Mouse (Mus musculus) forebrain, embryonic 14.5 days (tissue): Measurements from ENCODE around the gene Gm10382. TPM values are rescaled to one million over a fixed set of nuclear protein-coding genes. Genes with fewer than 3 reads are reported as not detected.
A peak's percentile ranks its signal among the peaks of the same experiment; 100 is the strongest.

Experiments
- ATAC-seq: fragments of 200-750 bp; cut with Nextera tagmentation; 2 replicates; pipeline ENCODE4 v1.8.0; 2017; ENCODE audit warnings: mild to moderate bottlenecking, moderate library complexity
- DNase-seq: peaks from one replicate; pipeline ENCODE4 v3.0.0-alpha.2; 2015; ENCODE audit warnings: low spot score
- H3K27ac ChIP-seq: fragments of 300-500 bp; sonication (generic); 2 replicates; pipeline ENCODE4 v1.5.1; 2014; ENCODE audit warnings: low read depth, mild to moderate bottlenecking, control low read depth, low read length, moderate library complexity
- H3K27me3 ChIP-seq: fragments of 300-500 bp; sonication (generic); replicated peaks from 2 replicates; pipeline ENCODE4 v1.6.1; 2014; ENCODE audit warnings: low read length, control low read depth, mixed read lengths; ENCODE audit not compliant: control insufficient read depth, insufficient read depth
- H3K36me3 ChIP-seq: fragments of 300-500 bp; sonication (generic); 2 replicates; pipeline ENCODE4 v1.6.1; 2014; ENCODE audit warnings: low read length, control low read depth; ENCODE audit not compliant: control insufficient read depth, insufficient read depth
- H3K4me1 ChIP-seq: fragments of 300-500 bp; sonication (generic); 2 replicates; pipeline ENCODE4 v1.6.1; 2014; ENCODE audit warnings: antibody characterized with exemption, low read length, control low read depth; ENCODE audit not compliant: control insufficient read depth, insufficient read depth
- H3K4me2 ChIP-seq: fragments of 300-500 bp; sonication (generic); 2 replicates; pipeline ENCODE4 v1.6.1; 2014; ENCODE audit warnings: mild to moderate bottlenecking, control low read depth, low read length
- H3K4me3 ChIP-seq: fragments of 300-500 bp; sonication (generic); 2 replicates; pipeline ENCODE4 v1.5.1; 2014; ENCODE audit warnings: low read depth, low read length, control low read depth
- H3K9ac ChIP-seq: fragments of 300-500 bp; sonication (generic); 2 replicates; pipeline ENCODE4 v1.6.1; 2014; ENCODE audit warnings: mild to moderate bottlenecking, low read length, control low read depth, moderate library complexity
- H3K9me3 ChIP-seq: fragments of 300-500 bp; sonication (generic); replicated peaks from 2 replicates; pipeline ENCODE4 v1.6.1; 2016; ENCODE audit warnings: low read length, control low read depth, mixed read lengths; ENCODE audit not compliant: control insufficient read depth
- WGBS: fragments of 180-500 bp; shearing (Covaris S2); extraction: QIAGEN DNeasy Blood & Tissue Kit; methylation state at CpG from one replicate; pipeline ENCODE4 v1.1.7; 2014; 5-methylcytosine and 5-hydroxymethylcytosine counted together
- polyA plus RNA-seq: library from polyadenylated mRNA; unstranded; fragments of >200 nt; fragmentation: Nextera tagmentation; extraction: Ambion mirVana; gene quantifications from 2 replicates; pipeline ENCODE4 v1.2.1, GENCODE M21; 2014

The Gm10382 gene
- polyA plus RNA-seq, 1 experiment from 2014 or later = 0.33 TPM

DNA sequence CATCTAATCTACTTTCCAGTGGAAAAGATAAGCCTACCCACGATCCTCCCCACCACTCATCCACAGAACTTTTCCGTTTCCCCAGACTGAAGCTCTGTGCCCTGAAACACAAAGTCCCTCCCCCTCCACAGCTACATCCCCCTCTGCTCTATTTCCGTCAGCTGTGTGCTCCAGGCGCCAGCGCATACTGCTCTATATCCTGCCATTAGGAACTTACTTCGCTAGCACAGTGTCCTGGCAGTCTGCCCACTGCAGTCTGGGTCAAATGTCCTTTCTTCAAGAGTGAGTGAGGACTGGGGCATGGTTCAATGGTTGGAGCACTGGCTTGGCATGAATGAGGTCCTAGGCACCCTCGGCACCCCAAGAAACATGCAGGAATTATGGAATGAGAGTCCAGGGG is 25.2 kb upstream of the Gm10382 start:
- no peaks in the 10 kb centered on the region for H3K36me3 ChIP-seq
- no peaks in the 10 kb centered on the region for H3K9me3 ChIP-seq
- H3K27ac ChIP-seq = no peak overlapping the region
- ATAC-seq (no peak), DNase-seq (no peak)
- no peak overlapping the region for H3K4me2 ChIP-seq
- H3K4me1 ChIP-seq = no peaks in the 10 kb centered on the region
- no peak overlapping the region for H3K4me3 ChIP-seq
- 86% methylated on average over 7 of the region's 7 CpGs for WGBS
- H3K9ac ChIP-seq = no peak overlapping the region
- H3K27me3 ChIP-seq = no peaks in the 10 kb centered on the region

DNA sequence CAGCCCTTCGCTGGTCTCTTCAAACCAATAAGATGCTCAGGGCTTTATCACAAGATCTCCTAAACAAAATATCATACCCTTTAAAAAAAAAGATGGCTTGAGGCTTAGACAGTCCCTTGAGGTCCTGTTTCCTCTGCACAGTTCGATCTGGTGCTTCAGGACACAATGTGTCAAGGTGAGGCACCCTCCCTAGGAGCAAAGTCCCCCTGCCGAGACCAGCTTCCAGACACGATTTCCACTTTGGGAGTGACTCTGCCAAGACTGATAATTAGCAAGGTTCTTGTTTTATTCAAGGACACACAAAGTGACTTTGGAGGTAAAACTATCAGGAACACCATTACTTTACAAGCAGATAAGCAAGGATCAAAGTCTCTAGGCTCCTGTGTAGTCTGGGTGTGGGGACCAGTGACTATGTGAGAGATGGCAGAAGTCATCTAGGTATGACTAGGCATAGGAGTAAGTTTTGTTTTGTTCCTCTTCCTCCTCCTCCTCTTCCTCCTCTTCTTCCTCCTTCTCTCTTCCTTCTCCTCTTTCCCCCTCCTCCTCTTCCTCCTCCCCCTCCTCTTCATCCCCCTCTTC is 24.2 kb upstream of the Gm10382 start:
- ATAC-seq (no peak), DNase-seq (no peak)
- H3K4me3 ChIP-seq = no peak overlapping the region
- 66% methylated on average over 4 of the region's 4 CpGs for WGBS
- no peak overlapping the region for H3K4me2 ChIP-seq
- H3K9ac ChIP-seq = no peak overlapping the region
- H3K9me3 ChIP-seq = no peaks in the 10 kb centered on the region
- H3K27me3 ChIP-seq = no peaks in the 10 kb centered on the region
- H3K4me1 ChIP-seq = no peaks in the 10 kb centered on the region
- H3K27ac ChIP-seq = no peak overlapping the region
- no peaks in the 10 kb centered on the region for H3K36me3 ChIP-seq

DNA sequence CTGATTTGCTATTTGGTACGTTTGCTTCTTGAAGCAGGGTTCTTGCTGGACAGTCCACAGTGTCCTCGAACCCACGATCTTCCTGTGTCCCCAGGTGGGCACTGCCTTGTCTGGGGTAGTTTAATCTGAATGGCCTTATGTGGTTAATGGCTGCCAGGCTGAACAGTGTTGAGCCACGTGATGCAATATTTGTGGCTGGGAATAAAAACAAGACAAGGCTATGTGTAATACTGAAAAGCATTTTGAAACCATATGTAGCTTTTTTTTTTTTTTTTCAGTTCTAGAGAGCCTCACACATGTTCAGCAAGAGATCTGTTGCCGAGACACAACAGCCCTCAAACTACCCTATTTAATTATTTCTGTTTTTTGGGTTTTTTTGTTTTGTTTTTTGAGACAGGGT is 21.0 kb upstream of the Gm10382 start:
- Histone ChIP-seq H3K4me3 (no peak overlapping the region), H3K36me3 (no peaks in the 10 kb centered on the region), H3K27ac (no peak overlapping the region), H3K9ac (no peak overlapping the region), H3K27me3 (no peaks in the 10 kb centered on the region), H3K4me1 (no peaks in the 10 kb centered on the region), H3K4me2 (no peak overlapping the region), H3K9me3 (no peaks in the 10 kb centered on the region)
- no peak for DNase-seq
- 71% methylated on average over 5 of the region's 5 CpGs for WGBS
- ATAC-seq = no peak

- ATAC-seq = peak; percentile 23; the same call in 1 of the 2 replicates
- 2% methylated on average over 4 of the region's 4 CpGs for WGBS
- peak; percentile 83 for DNase-seq
- Histone ChIP-seq H3K36me3 (no peaks in the 10 kb centered on the region), H3K4me2 (no peak overlapping the region), H3K4me1 (no peaks in the 10 kb centered on the region), H3K4me3 (no peak overlapping the region), H3K27ac (no peak overlapping the region), H3K9me3 (no peaks in the 10 kb centered on the region), H3K27me3 (no peaks in the 10 kb centered on the region), H3K9ac (no peak overlapping the region)
Observed at GRCm38 (mm10) chr5:125368568-125368967, 20.6 kb upstream of the Gm10382 start.

DNA sequence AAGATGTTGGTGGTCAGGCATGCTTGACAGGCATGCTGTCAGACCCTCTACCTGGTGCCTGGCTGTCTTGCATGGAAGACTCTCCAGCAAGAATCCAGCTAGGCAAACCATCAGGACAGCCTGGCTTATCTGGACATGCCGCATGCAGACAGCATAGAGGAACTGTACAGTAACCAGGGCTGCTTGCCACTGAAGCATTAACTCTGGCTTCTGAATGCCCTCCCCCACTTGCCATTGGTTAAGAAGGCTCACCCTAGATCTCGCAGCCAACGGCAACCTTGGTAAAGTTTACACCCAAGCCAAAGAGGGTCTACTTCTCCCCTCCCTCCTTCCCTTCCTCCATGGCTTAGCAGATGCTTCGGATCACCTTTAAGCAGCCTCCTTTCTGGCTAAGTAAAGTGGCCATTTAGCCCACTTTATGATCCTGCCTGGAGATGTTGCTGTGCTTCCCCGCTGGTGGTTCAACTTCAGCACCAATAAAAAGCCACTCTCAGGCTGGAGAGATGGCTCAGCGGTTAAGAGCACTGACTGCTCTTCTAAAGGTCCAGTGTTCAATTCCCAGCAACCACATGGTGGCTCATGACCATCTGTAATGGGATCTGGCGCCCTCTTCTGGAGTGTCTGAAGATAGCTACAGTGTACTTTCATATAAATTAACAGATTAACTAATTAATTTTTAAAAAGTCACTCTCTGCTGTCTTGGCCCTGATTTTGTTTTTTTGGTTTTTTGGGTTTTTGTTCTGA is 18.0 kb upstream of the Gm10382 start:
- Histone ChIP-seq H3K9me3 (no peaks in the 10 kb centered on the region), H3K4me3 (no peak overlapping the region), H3K27ac (no peak overlapping the region), H3K9ac (no peak overlapping the region), H3K27me3 (no peaks in the 10 kb centered on the region), H3K36me3 (no peaks in the 10 kb centered on the region), H3K4me1 (no peaks in the 10 kb centered on the region), H3K4me2 (no peak overlapping the region)
- WGBS = 77% methylated on average over 7 of the region's 7 CpGs
- DNase-seq (no peak), ATAC-seq (no peak)

DNA sequence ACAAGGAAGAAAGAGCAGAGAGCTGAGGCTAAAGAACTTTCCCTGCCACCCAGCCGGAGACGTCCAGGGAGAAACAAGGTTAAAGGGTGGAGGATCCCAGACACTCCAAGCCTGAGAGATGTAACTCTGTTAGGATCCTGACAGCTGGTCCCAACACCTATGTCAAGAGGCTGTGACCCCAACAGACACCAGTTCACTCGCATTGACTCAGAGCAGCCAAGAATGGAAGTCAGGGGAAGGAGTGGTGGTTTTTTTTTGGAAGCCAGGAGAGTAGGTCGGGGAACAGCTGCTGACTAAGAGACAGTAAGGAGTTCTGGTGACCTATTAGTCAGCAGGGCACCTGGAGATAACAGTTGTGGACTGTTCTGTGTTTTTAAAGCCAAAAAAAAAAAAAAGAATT is 17.1 kb upstream of the Gm10382 start:
- ATAC-seq (no peak), DNase-seq (no peak)
- 84% methylated on average over 4 of the region's 4 CpGs for WGBS
- Histone ChIP-seq H3K27ac (no peak overlapping the region), H3K36me3 (no peaks in the 10 kb centered on the region), H3K9me3 (no peaks in the 10 kb centered on the region), H3K4me1 (no peaks in the 10 kb centered on the region), H3K9ac (no peak overlapping the region), H3K4me3 (no peak overlapping the region), H3K4me2 (no peak overlapping the region), H3K27me3 (no peaks in the 10 kb centered on the region)

DNA sequence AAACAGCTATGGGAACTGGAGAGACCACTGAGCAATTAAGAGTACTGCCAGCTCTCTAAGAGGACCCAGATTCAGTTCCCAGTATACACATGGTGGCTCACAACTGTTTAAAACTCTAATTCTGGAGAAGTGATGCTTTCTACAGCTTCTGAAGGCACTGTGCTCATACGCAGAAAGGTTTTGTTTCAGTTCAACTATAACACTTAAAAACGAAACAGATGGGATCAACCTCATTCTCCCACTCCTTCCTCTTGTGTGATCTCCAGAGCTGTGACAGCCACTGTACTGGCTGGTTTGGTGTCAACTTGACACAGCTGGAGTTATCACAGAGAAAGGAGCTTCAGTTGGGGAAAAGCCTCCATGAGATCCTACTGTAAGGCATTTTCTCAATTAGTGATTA is 13.3 kb upstream of the Gm10382 start:
- Histone ChIP-seq H3K9ac (no peak overlapping the region), H3K27me3 (no peaks in the 10 kb centered on the region), H3K27ac (no peak overlapping the region), H3K4me2 (no peak overlapping the region), H3K4me1 (no peaks in the 10 kb centered on the region), H3K9me3 (no peaks in the 10 kb centered on the region), H3K4me3 (no peak overlapping the region), H3K36me3 (no peaks in the 10 kb centered on the region)
- ATAC-seq = no peak
- WGBS = 95% methylated on average over 2 of the region's 2 CpGs
- no peak for DNase-seq

DNA sequence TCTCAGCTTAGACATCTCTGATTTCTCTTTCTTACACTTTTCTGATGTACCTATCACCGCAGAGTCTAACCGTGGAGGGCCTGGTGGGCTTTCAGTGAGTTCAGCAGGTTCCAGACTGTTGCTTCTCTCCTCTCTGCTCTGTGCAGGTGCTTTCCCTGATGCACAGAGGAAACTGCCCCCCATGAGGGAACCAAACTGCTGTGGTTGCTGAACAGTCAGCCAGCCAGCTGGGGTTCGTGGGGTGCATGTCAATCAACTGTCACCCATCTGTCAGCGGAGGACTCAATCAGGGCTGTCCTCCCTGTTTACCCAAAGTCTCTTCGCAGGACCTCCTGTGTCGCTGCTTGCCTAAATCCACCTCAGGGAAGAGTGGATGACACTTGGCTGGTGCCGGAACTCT is 11.9 kb upstream of the Gm10382 start:
- DNase-seq (no peak), ATAC-seq (no peak)
- Histone ChIP-seq H3K4me2 (no peak overlapping the region), H3K27me3 (no peaks in the 10 kb centered on the region), H3K9me3 (no peaks in the 10 kb centered on the region), H3K4me3 (no peak overlapping the region), H3K4me1 (no peaks in the 10 kb centered on the region), H3K9ac (no peak overlapping the region), H3K27ac (no peak overlapping the region), H3K36me3 (no peaks in the 10 kb centered on the region)
- WGBS = 75% methylated on average over 7 of the region's 7 CpGs

DNA sequence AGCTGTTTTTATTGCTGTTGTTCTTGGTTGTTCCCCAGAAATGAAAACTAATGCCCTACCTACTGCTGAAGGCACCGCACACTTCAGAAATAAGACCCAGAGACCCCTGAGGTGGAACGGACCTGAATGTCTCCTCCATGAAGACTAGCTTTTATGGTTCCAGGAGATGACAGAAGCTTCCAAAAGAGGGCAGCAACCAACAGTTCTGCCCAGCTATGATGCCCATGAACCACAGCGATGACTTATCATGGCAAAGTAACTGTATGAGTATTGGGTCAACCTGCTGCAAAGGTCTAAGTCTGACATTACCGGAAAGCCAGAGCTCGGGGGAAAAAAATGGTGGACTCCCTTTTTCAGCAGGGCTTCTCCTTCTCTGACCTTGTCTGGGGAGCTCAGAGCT is 10.2 kb upstream of the Gm10382 start:
- no peak for ATAC-seq

More for the DNA sequence above, 10.2 kb upstream of the Gm10382 start:
- H3K27ac ChIP-seq = no peak overlapping the region
- no peaks in the 10 kb centered on the region for H3K27me3 ChIP-seq
- no peak overlapping the region for H3K9ac ChIP-seq
- no peak for DNase-seq
- no peaks in the 10 kb centered on the region for H3K9me3 ChIP-seq
- no peak overlapping the region for H3K4me2 ChIP-seq
- H3K4me3 ChIP-seq = no peak overlapping the region
- no peaks in the 10 kb centered on the region for H3K4me1 ChIP-seq
- 81% methylated on average over 5 of the region's 5 CpGs for WGBS
- H3K36me3 ChIP-seq = peaks cover 2% of the 10 kb centered on the region
